Mouse (Mus musculus) thymus, adult 2 months (tissue): ENCODE data around the gene Mrps25. TPM values are rescaled to one million over a fixed set of nuclear protein-coding genes. Genes with fewer than 3 reads are reported as not detected.

Source experiments
- DNase-seq: peaks from one replicate; pipeline ENCODE4 v3.0.0; 2021
- H3K27ac ChIP-seq: fragments of 200-500 bp; 2 replicates; pipeline ENCODE4 v1.5.1; 2012; ENCODE audit warnings: low read length, control low read depth; ENCODE audit not compliant: control insufficient read depth, insufficient read depth
- H3K27me3 ChIP-seq: fragments of 200-500 bp; 2 replicates; pipeline ENCODE4 v1.6.1; 2012; ENCODE audit warnings: mild to moderate bottlenecking, low read length, moderate library complexity, mixed read lengths; ENCODE audit not compliant: control insufficient read depth, insufficient read depth
- H3K36me3 ChIP-seq: fragments of 200-500 bp; 2 replicates; pipeline ENCODE4 v1.6.1; 2012; ENCODE audit warnings: mild to moderate bottlenecking, low read length, moderate library complexity; ENCODE audit not compliant: control insufficient read depth, insufficient read depth
- H3K4me1 ChIP-seq: fragments of 200-500 bp; replicated peaks from 2 replicates; pipeline ENCODE4 v1.6.1; 2012; ENCODE audit warnings: low read length; ENCODE audit not compliant: control insufficient read depth, insufficient read depth
- H3K4me3 ChIP-seq: fragments of 200-500 bp; 2 replicates; pipeline ENCODE4 v1.5.1; 2012; ENCODE audit warnings: mild to moderate bottlenecking, low read length, control low read depth, moderate library complexity; ENCODE audit not compliant: control insufficient read depth, insufficient read depth
- CTCF ChIP-seq: fragments of 200-500 bp; IDR thresholded peaks from 2 replicates; pipeline ENCODE4 v1.5.1; 2012; ENCODE audit warnings: mild to moderate bottlenecking, control low read depth, low read length, moderate library complexity, borderline replicate concordance; ENCODE audit not compliant: control insufficient read depth, poor library complexity, insufficient read depth; ENCODE audit errors: extremely low read depth
- POLR2A ChIP-seq: fragments of 200-500 bp; IDR thresholded peaks from 2 replicates; pipeline ENCODE4 v1.6.1; 2012; ENCODE audit warnings: mild to moderate bottlenecking, low read length, control low read depth, moderate library complexity; ENCODE audit not compliant: control insufficient read depth, poor library complexity, insufficient read depth; ENCODE audit errors: extremely low read depth
- WGBS: fragments of 180-500 bp; shearing (Covaris S2); methylation state at CpG from one replicate; pipeline ENCODE4 v1.1.7; 2018; 5-methylcytosine and 5-hydroxymethylcytosine counted together
- polyA plus RNA-seq: library from polyadenylated mRNA; depleted of rRNA; stranded (reverse); fragments of >200 nt; gene quantifications from 2 replicates; pipeline ENCODE4 v1.2.3, GENCODE M21; 2012

Gene Mrps25
- polyA plus RNA-seq, 1 experiment: 16.9 TPM

DNA sequence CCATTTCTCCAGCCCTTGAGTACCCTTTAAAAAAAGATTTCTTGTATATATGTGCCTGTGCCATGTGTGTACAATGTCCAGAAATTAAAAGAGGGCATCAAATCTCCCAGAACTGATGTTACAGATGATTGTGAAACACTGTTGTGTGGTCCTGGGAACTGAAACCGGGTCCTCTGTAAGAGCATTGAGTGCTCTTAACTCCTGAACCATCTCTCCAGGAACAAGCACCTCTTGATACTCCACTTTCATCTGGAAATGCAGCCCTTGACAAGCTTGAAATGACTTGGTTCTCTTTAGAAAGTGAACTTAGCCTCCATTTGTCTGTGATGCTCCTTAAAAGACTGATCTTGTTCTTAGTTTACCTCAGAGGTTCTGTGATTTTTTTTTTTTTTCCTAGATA lies 21.1 kb downstream of the Mrps25 start:
- Histone ChIP-seq H3K4me1 (no peaks in the 10 kb centered on the region), H3K27ac (no peak overlapping the region), H3K4me3 (no peak overlapping the region), H3K36me3 (peaks cover 92% of the 10 kb centered on the region), H3K27me3 (no peaks in the 10 kb centered on the region)
- 96% methylated on average over 1 of the region's 1 CpGs for WGBS
- TF ChIP-seq POLR2A (no peak), CTCF (no peak)
- no peak for DNase-seq

DNA sequence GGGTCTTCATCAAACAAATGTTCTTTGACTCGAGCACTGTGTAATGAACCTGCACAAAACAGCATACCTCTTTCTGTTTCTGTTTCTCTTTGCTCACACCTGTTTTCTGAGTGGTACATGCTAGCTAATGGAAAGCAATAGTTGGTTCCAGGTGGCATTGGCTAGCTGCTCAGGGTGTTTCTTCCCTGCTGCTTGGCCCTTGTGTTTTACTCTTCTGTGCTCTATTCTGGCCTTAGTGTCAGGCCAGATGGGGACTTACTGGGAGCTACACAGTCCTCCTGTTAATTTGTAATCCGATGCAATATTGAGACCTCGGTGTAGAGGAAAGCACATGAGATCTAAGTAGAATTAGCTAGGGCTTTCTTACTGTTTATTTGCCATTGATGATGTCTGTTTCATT lies 25.0 kb downstream of the Mrps25 start:
- no peaks in the 10 kb centered on the region for H3K27me3 ChIP-seq
- no peak overlapping the region for H3K4me3 ChIP-seq
- no peak overlapping the region for H3K27ac ChIP-seq
- WGBS: 98% methylated on average over 3 of the region's 3 CpGs
- H3K36me3 ChIP-seq: peaks cover 96% of the 10 kb centered on the region
- no peaks in the 10 kb centered on the region for H3K4me1 ChIP-seq
- no peak for DNase-seq
- TF ChIP-seq POLR2A (no peak), CTCF (no peak)

DNA sequence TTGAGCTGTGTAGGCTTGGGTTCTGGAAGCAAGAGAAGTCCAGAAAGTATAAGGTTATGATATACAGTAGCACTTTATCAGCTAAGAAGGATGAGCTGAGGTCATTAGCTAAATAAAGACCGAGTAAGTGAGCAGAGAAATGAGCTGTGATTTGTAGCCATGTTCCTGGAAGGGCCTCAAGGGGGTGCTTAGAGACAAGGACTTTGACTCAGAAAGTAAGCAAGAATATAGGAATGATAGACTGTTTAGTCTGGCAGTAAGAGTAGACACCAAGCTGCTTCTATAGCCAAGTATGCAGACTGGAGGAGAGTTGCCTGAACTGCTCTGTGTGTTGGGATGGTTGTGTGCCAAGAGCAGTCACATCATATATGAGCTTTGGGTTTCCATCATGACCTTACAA lies 30.1 kb downstream of the Mrps25 start:
- H3K36me3 ChIP-seq: peaks cover 89% of the 10 kb centered on the region
- WGBS: 94% methylated on average over 1 of the region's 1 CpGs
- TF ChIP-seq POLR2A (no peak), CTCF (no peak)

DNA sequence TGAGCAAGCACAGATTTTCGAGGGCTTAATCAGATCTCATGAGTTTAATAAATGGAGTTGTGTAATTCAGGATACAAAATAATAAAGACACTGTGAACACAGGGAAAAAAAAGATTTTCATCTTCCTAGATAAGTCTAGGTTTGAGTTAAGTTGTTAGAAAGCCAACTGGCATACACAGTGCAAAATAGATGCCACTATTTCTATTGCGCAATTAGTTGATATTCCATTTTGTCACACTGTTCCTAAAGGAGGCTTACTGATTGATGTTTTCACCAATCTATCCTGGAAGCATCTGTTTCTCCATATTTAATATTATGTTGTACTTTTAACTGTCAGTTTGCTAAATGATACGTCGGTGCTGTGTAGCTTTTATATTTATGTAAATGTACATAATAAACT lies 38.0 kb downstream of the Mrps25 start:
- Histone ChIP-seq H3K4me3 (no peak overlapping the region), H3K4me1 (no peaks in the 10 kb centered on the region), H3K27ac (no peak overlapping the region), H3K27me3 (no peaks in the 10 kb centered on the region), H3K36me3 (peaks cover 22% of the 10 kb centered on the region)
- no peak for TF ChIP-seq CTCF
- TF ChIP-seq POLR2A: no peak
- WGBS: 98% methylated on average over 4 of the region's 4 CpGs
- no peak for DNase-seq

More for the DNA sequence above, 30.1 kb downstream of the Mrps25 start:
- Histone ChIP-seq H3K27me3 (no peaks in the 10 kb centered on the region), H3K4me1 (no peaks in the 10 kb centered on the region), H3K4me3 (no peak overlapping the region), H3K27ac (no peak overlapping the region)
- no peak for DNase-seq

DNA sequence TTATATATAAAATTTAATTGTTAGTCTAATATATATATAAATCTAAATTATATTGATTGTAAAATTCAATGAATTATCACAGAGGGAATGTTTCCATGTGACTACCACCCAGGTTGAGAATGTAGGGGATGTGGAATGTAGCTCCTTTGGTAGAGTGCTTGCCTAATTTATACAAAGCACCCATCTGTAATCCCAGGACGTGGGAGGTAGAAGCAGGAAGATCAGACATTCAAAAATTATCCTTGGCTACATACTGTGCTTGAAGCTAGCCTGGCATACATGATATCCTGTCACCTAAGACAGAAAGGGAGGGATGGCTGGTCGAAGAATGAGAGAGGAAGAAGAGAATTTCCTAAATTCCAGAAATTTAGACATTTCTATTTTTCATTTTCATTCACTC lies 47.5 kb downstream of the Mrps25 start:
- H3K36me3 ChIP-seq: peaks cover 14% of the 10 kb centered on the region
- 0 out of 2 replicates have a peak, but pooled peaks cover 4% of the 10 kb centered on the region for H3K4me1 ChIP-seq
- no peak for DNase-seq
- 88% methylated on average over 2 of the region's 2 CpGs for WGBS
- TF ChIP-seq POLR2A (no peak), CTCF (no peak)
- no peak overlapping the region for H3K27ac ChIP-seq
- no peaks in the 10 kb centered on the region for H3K27me3 ChIP-seq
- no peak overlapping the region for H3K4me3 ChIP-seq

DNA sequence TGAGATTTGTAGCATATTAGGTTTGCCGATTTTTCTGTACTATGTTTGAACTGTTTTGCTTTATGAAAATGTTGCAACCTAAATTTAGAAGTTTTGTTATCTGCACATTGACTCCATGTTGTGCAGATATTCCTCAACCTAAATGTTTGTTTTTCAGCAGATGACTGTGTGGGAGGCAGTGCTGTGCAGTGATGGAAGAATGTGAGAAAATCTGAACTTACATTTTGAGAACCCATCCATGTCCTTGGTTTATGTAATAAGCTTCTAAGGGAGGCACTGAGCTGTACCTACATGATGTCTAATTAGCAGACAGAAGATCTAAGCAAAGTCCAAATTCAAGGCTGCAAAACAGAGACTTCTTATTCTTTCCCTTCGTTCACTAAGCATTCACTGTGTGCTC lies 50.2 kb downstream of the Mrps25 start:
- WGBS: 96% methylated on average over 2 of the region's 2 CpGs

DNA sequence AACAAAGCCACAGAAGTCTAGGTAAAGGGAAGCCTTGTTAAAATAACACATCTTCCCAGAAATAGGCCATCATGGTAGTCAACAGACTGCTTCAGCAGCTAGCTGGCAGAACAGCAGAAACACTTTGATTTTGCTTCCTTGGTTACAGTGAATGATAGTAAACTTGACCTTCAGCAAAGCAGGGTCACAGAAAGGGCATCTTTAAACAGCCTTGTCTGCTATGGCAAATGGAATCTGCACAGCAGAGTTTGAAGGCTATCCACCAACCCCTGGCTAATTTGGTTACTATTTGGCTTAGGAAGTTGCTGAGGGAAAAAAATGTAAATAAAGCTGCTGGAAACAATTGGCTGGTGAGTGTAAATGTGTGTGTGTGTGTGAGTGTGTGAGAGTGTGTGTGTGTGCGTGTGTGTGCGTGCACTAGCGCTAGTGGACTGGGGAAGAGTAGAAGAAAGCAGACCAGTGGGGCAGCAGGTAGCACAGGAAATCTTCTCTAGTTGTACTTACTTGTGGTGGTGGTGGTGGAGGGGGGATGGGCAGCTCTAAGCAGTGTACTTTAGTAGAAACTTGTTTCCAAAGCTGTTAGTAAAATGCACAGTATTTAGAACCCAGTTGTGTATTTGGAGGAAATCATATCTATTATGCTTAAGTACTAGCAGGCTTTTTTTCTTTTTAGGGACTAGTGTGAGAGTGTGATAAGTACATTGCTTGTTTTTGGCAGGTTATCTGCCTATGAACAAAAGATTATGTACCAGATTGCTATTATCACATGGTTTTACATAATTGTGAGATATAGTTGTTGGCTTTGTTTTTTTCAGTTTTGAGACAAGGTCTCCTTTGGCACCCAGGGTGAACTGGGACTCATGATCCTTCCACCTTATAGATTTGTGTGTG lies 51.6 kb downstream of the Mrps25 start:
- no peaks in the 10 kb centered on the region for H3K27me3 ChIP-seq
- no peaks in the 10 kb centered on the region; the same call in 1 of the 2 replicates for H3K36me3 ChIP-seq
- DNase-seq: peak; percentile 13
- H3K4me3 ChIP-seq: no peak overlapping the region
- TF ChIP-seq POLR2A (no peak), CTCF (no peak)
- H3K4me1 ChIP-seq: 0 out of 2 replicates have a peak, but pooled peaks cover 4% of the 10 kb centered on the region
- WGBS: 49% methylated on average over 3 of the region's 3 CpGs
- H3K27ac ChIP-seq: no peak overlapping the region

More for the DNA sequence above, 50.2 kb downstream of the Mrps25 start:
- Histone ChIP-seq H3K4me1 (0 out of 2 replicates have a peak, but pooled peaks cover 4% of the 10 kb centered on the region), H3K4me3 (no peak overlapping the region), H3K36me3 (no peaks in the 10 kb centered on the region; the same call in 1 of the 2 replicates), H3K27ac (no peak overlapping the region), H3K27me3 (no peaks in the 10 kb centered on the region)
- no peak for TF ChIP-seq POLR2A
- no peak for TF ChIP-seq CTCF
- no peak for DNase-seq
